Mouse (Mus musculus): Measurements from ENCODE around the gene Gjb4. TPM values are rescaled to one million over a fixed set of nuclear protein-coding genes. Genes with fewer than 3 reads are reported as not detected.

The Gjb4 gene
- polyA plus RNA-seq, 1 experiment: not detected

DNA sequence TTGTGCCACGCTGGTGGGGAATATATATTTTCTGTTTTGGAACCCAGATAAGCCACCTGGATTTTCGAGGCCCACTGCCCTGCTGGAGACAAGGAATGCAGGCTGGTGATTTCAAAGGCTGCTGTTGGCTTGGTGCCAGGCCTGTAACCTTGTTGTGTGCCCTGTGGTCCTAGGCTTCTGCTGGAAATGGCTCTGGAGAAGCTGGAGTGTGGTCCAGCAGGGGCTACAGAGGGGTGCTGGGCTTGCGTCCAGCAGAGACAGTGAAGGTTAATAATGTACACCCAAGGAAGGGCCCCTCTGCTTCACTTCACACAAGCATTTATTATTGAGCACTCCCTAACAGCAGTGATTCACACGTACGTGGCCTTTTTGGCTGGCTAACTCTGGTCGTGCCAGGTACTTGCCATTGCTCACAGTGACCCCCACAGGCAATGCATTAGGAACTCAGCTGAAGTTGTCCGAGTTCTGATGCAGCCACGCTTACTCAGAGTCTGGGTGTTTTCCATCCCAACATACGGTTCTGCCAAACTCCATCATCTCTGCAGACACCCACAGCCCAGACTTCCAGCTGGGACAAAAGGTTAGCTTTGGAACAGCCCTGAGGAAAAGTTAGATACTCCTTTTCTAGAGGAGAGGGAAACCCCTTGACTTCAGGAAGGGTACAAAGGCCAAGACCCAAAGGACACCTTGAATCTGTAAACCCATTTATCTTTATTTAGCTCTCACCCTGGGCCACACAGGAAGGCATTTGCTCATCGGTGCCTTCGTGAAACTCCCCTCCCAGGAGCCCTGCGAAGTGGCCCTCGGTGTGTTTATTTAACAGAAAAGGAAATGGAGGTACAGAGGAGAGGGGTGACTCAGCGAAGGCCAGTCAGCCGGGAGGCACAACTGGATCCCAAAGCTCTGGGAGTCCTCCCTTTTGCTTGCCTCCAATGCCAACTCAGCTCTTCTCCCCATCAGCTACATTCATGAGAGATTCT is 915 bp upstream of the Gjb4 start:
- no peak for TF ChIP-seq POLR2A (IDR thresholded peaks at IDR 0.05; ENCODE audit: borderline replicate concordance, low read depth, low read length)
- no peak for TF ChIP-seq CTCF (IDR thresholded peaks at IDR 0.05; ENCODE audit: low read depth, low read length)
- Histone ChIP-seq H3K27ac (ENCODE audit: insufficient read depth, low read depth, low read length) (no peak overlapping the region), H3K4me1 (ENCODE audit: control insufficient read depth, insufficient read depth, low read length) (no peaks in the 10 kb centered on the region), H3K4me3 (ENCODE audit: insufficient read depth, low read length) (no peak overlapping the region)

DNA sequence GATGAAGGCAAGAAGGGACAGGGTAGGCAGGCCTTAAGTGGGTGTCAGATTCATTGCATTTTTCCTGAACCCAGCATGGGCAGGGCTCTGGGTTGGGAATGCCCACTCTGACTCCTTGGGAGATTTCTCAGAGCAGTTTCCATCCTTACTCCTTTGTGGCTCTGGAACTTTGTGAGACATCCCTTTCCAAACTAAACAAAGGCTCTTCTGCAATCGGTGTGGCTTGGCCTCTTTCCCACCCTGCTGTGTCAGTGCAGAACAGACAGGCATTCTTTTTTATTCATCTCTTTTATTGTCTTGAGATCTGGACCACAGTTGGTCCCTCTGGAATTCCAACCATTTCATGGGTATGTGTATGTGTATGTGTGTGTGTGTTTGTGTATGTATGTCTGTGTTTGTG is 1.3 kb downstream of the Gjb4 start:
- no peak for TF ChIP-seq POLR2A (IDR thresholded peaks at IDR 0.05; ENCODE audit: borderline replicate concordance, low read depth, low read length)
- no peak for TF ChIP-seq CTCF (IDR thresholded peaks at IDR 0.05; ENCODE audit: low read depth, low read length)
- H3K27ac ChIP-seq (ENCODE audit: insufficient read depth, low read depth, low read length): no peak overlapping the region
- H3K4me3 ChIP-seq (ENCODE audit: insufficient read depth, low read length): no peak overlapping the region
- no peaks in the 10 kb centered on the region for H3K4me1 ChIP-seq (ENCODE audit: control insufficient read depth, insufficient read depth, low read length)

DNA sequence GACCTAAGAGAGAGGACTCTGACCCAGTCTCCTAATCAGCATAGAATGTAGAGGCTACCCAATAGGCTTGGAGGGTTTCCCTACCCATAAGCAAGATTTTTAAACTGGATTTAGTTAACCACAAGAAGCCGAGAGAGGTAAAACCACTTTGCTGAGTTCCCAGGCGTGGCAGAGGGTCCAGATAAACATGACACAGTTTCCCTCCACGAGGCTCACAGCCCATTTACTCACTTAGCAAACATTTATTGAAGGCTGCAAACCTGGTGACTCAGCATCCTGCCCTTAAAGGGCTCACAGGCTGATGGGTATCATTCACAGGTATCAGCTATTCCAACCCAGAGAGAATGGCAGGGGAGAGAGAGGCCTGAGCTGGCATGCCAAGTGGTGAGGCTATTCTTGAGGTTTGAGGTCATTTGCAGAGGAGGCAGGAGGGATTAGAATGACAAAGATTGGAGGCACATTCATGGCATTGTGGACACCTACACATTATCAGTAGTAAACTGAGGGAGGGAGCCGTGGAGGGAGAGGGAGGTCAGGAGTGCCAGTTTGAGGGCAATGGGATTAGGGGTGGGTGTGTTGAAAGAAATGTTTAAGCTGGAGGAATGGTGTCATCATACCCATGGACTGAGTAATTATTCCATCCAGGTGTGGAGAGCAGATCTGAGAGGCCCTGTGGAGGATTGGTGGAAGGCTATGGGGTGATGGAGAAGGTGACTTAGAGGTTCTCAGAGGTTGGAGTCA is 4.2 kb downstream of the Gjb4 start:
- TF ChIP-seq POLR2A (IDR thresholded peaks at IDR 0.05; ENCODE audit: borderline replicate concordance, low read depth, low read length): no peak
- no peak for TF ChIP-seq CTCF (IDR thresholded peaks at IDR 0.05; ENCODE audit: low read depth, low read length)
- no peaks in the 10 kb centered on the region for H3K4me1 ChIP-seq (ENCODE audit: control insufficient read depth, insufficient read depth, low read length)
- no peak overlapping the region for H3K27ac ChIP-seq (ENCODE audit: insufficient read depth, low read depth, low read length)
- H3K4me3 ChIP-seq (ENCODE audit: insufficient read depth, low read length): no peak overlapping the region

GRCm38 (mm10) chr4:127345000-127345399 is 8.9 kb downstream of the Gjb4 start:
- Histone ChIP-seq H3K27ac (ENCODE audit: insufficient read depth, low read depth, low read length) (no peak overlapping the region), H3K4me1 (ENCODE audit: control insufficient read depth, insufficient read depth, low read length) (no peaks in the 10 kb centered on the region), H3K4me3 (ENCODE audit: insufficient read depth, low read length) (no peak overlapping the region)
- TF ChIP-seq POLR2A (IDR thresholded peaks at IDR 0.05; ENCODE audit: borderline replicate concordance, low read depth, low read length) (no peak), CTCF (IDR thresholded peaks at IDR 0.05; ENCODE audit: low read depth, low read length) (no peak)

DNA sequence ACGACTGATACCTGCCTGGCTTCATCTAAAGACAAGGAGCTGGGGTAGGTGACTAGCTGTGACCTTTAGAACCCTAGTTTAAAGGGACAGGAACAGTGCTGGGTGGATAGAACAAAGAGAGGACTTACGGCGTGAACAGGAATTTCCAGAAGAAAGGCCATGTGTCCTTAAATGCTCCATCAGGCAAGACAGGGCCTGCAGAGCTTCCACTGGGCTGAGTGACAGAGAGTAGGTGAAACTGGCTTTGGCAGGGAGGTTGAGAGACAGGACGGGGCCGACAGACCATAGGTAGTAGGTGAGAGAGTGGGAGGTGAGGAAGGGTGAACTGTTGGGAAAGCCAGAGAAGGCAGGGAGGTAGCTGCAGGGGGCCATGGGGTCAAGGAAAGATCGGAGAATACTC is 12.5 kb downstream of the Gjb4 start:
- TF ChIP-seq POLR2A (IDR thresholded peaks at IDR 0.05; ENCODE audit: borderline replicate concordance, low read depth, low read length) (no peak), CTCF (IDR thresholded peaks at IDR 0.05; ENCODE audit: low read depth, low read length) (no peak)
- Histone ChIP-seq H3K4me1 (ENCODE audit: control insufficient read depth, insufficient read depth, low read length) (no peaks in the 10 kb centered on the region), H3K4me3 (ENCODE audit: insufficient read depth, low read length) (no peak overlapping the region), H3K27ac (ENCODE audit: insufficient read depth, low read depth, low read length) (no peak overlapping the region)

GRCm38 (mm10) chr4:127337668-127338067 is 16.2 kb downstream of the Gjb4 start:
- no peak overlapping the region for H3K27ac ChIP-seq (ENCODE audit: insufficient read depth, low read depth, low read length)
- TF ChIP-seq POLR2A (IDR thresholded peaks at IDR 0.05; ENCODE audit: borderline replicate concordance, low read depth, low read length) (no peak), CTCF (IDR thresholded peaks at IDR 0.05; ENCODE audit: low read depth, low read length) (no peak)
- H3K4me1 ChIP-seq (ENCODE audit: control insufficient read depth, insufficient read depth, low read length): no peaks in the 10 kb centered on the region
- H3K4me3 ChIP-seq (ENCODE audit: insufficient read depth, low read length): no peak overlapping the region

GRCm38 (mm10) chr4:127334870-127335504 is 18.9 kb downstream of the Gjb4 start:
- TF ChIP-seq POLR2A (IDR thresholded peaks at IDR 0.05; ENCODE audit: borderline replicate concordance, low read depth, low read length): no peak
- no peak for TF ChIP-seq CTCF (IDR thresholded peaks at IDR 0.05; ENCODE audit: low read depth, low read length)
- Histone ChIP-seq H3K27ac (ENCODE audit: insufficient read depth, low read depth, low read length) (no peak overlapping the region), H3K4me3 (ENCODE audit: insufficient read depth, low read length) (no peak overlapping the region), H3K4me1 (ENCODE audit: control insufficient read depth, insufficient read depth, low read length) (no peaks in the 10 kb centered on the region)

DNA sequence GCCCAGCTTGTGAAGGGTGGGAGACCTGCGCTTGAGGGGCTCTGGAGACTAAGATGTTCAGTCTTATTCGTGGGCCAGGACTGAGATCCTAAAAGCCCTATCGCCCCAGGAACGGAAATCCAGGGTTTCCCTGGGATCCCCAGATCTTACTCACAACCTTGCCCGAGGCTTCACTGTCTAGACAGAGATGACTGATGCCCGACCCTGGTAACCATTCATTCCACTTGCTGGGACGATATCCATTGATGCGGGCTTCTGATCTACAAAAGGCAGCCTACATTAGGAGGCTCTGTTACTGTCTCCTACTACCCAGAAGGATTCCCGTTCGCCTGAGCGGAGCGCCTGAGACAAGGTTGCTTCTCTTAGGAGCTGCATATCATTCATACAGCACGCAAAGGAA is 22.7 kb downstream of the Gjb4 start:
- peaks cover 13% of the 10 kb centered on the region for H3K4me1 ChIP-seq (ENCODE audit: control insufficient read depth, insufficient read depth, low read length)
- TF ChIP-seq CTCF (IDR thresholded peaks at IDR 0.05; ENCODE audit: low read depth, low read length): no peak
- no peak overlapping the region for H3K4me3 ChIP-seq (ENCODE audit: insufficient read depth, low read length)
- H3K27ac ChIP-seq (ENCODE audit: insufficient read depth, low read depth, low read length): no peak overlapping the region

GRCm38 (mm10) chr4:127330181-127331100 is 23.4 kb downstream of the Gjb4 start, which contains the start of gene Gjb3:
TSS of gene Gjb3 (minus strand) at chr4:127330844.
- peak within 1 kb of the TSS; percentile 23; the same call in 1 of the 2 replicates for H3K4me3 ChIP-seq (ENCODE audit: insufficient read depth, low read length)
- H3K27ac ChIP-seq (ENCODE audit: insufficient read depth, low read depth, low read length): no peak within 1 kb of the TSS
- peaks cover 13% of the 10 kb centered on the region for H3K4me1 ChIP-seq (ENCODE audit: control insufficient read depth, insufficient read depth, low read length)
- TF ChIP-seq CTCF (IDR thresholded peaks at IDR 0.05; ENCODE audit: low read depth, low read length): no peak
- no peak for TF ChIP-seq POLR2A (IDR thresholded peaks at IDR 0.05; ENCODE audit: borderline replicate concordance, low read depth, low read length)

All from bone marrow macrophage, adult 2 months (primary cell).